Mouse (Mus musculus) neural tube, embryonic 13.5 days (tissue): Measurements from ENCODE around the gene Akr1c12. TPM values are rescaled to one million over a fixed set of nuclear protein-coding genes. Genes with fewer than 3 reads are reported as not detected.
"Not testable (repeated sequence)": the region's sequence is repeated elsewhere in the genome, so short reads cannot be mapped to it uniquely, and the experiment has no call there.

Experiments used
- ATAC-seq: fragments of 200-750 bp; cut with Nextera tagmentation; 2 replicates; pipeline ENCODE4 v1.8.0; 2017; ENCODE audit warnings: low read depth, mild to moderate bottlenecking, moderate TSS enrichment, moderate library complexity
- H3K27ac ChIP-seq: fragments of 300-500 bp; sonication (generic); replicated peaks from 2 replicates; pipeline ENCODE4 v1.5.1; 2015; ENCODE audit warnings: moderate library complexity, mild to moderate bottlenecking, inconsistent platforms
- H3K27me3 ChIP-seq: fragments of 300-500 bp; sonication (generic); 2 replicates; pipeline ENCODE4 v1.6.1; 2015; ENCODE audit warnings: mild to moderate bottlenecking, inconsistent platforms
- H3K36me3 ChIP-seq: fragments of 300-500 bp; sonication (generic); 2 replicates; pipeline ENCODE4 v1.6.1; 2015; ENCODE audit warnings: mild to moderate bottlenecking, inconsistent platforms
- H3K4me1 ChIP-seq: fragments of 300-500 bp; sonication (generic); replicated peaks from 2 replicates; pipeline ENCODE4 v1.6.1; 2015; ENCODE audit warnings: inconsistent platforms
- H3K4me2 ChIP-seq: fragments of 300-500 bp; sonication (generic); 2 replicates; pipeline ENCODE4 v1.6.1; 2015; ENCODE audit warnings: inconsistent platforms, mild to moderate bottlenecking, moderate library complexity
- H3K4me3 ChIP-seq: fragments of 300-500 bp; sonication (generic); 2 replicates; pipeline ENCODE4 v1.5.1; 2015; ENCODE audit warnings: mild to moderate bottlenecking, inconsistent platforms
- H3K9ac ChIP-seq: fragments of 300-500 bp; sonication (generic); 2 replicates; pipeline ENCODE4 v1.6.1; 2015; ENCODE audit warnings: moderate library complexity, mild to moderate bottlenecking, inconsistent platforms
- H3K9me3 ChIP-seq: fragments of 300-500 bp; sonication (generic); 2 replicates; pipeline ENCODE4 v1.6.1; 2016; ENCODE audit warnings: inconsistent platforms
- WGBS: fragments of 180-500 bp; shearing (Covaris S2); methylation state at CpG from one replicate; pipeline ENCODE4 v1.1.7; 2015; 5-methylcytosine and 5-hydroxymethylcytosine counted together
- polyA plus RNA-seq: library from polyadenylated mRNA; unstranded; fragments of >200 nt; fragmentation: Nextera tagmentation; extraction: Ambion mirVana; gene quantifications from 2 replicates; pipeline ENCODE4 v1.2.1, GENCODE M21; 2015

Akr1c12 gene
- polyA plus RNA-seq, 1 experiment from 2014 or later, result 0.24 TPM

DNA sequence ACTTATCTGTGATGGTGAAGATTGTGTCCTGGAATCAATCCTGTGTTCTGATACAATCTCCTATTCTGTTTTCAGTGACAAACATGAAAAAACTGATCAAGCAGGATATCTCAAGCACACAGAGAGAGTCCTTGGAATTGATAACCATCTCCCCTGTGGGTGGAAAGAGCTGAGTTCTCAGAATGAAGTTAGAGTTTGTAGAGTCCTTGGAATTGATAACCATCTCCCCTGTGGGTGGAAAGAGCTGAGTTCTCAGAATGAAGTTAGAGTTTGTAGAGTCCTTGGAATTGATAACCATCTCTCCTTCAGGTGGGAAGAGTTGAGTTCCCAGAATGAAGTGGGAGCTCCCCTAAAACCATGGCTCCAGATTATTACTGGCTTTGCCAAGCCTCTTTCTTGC, 22.3 kb downstream of the Akr1c12 start:
- not testable (repeated sequence) for H3K4me3 ChIP-seq, H3K36me3 ChIP-seq, H3K27me3 ChIP-seq, H3K4me2 ChIP-seq, H3K9ac ChIP-seq, ATAC-seq, H3K9me3 ChIP-seq, H3K27ac ChIP-seq, H3K4me1 ChIP-seq

DNA sequence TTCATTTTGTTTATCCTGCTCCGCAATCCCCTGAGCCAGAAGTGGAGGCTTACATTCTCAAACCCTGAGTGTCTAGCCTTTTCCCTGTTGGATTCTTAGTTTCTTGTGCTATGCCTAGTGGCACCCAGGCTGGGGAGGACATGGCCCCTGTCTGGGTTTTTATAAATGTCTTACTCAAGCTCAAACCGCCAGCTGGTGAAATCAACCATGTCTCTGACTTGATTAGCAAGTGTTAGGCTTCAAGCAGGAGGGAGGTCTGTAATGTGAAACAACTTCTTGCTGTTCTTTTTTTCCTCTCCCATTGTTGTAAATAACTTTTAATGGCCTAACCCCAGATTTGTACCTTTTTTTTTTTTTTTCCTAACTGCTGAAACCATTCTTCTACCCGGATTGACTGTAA, 29.9 kb downstream of the Akr1c12 start:
- H3K4me2 ChIP-seq, result no peak overlapping the region
- no peaks in the 10 kb centered on the region for H3K27me3 ChIP-seq
- H3K9ac ChIP-seq, result no peak overlapping the region
- WGBS, result 60% methylated on average over 3 of the region's 3 CpGs
- H3K36me3 ChIP-seq, result no peaks in the 10 kb centered on the region
- H3K27ac ChIP-seq, result no peak overlapping the region
- H3K4me3 ChIP-seq, result no peak overlapping the region
- H3K9me3 ChIP-seq, result no peaks in the 10 kb centered on the region
- no peak for ATAC-seq
- no peaks in the 10 kb centered on the region for H3K4me1 ChIP-seq

DNA sequence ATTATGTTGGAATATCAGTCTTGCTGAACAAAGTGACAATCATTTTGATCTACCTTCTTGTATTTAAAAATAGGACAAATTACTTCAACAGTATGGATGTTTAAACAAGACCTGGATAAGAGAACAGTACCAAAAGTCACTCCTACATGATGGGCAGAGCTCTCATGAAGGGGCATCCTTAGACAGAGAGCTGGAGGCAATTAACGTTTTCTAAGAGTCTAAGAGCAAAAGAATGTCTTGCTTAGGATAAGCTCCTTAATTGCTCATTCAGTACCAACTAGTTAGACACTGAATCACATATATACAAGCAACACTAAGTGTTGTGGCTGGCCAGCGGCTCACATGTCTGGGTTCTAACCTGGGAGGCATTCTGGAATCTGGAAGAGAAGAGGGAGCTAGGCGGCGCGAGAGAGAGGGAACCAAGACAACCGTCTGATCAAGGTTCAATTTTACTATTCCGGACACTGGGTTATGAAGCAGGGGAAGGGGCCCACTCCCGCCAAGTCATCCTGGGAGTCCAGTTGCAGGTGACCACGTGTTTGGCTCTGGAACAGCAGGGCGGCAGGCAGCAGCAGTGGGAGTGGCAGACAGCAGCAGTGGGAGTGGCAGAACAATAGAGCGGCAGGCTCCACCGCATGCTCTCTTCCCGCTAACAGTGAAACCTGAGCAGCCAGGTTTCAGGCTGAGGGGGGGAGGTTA, 34.2 kb downstream of the Akr1c12 start:
- no peak overlapping the region for H3K27ac ChIP-seq
- 3% methylated on average over 13 of the region's 13 CpGs for WGBS
- no peaks in the 10 kb centered on the region for H3K4me1 ChIP-seq

DNA sequence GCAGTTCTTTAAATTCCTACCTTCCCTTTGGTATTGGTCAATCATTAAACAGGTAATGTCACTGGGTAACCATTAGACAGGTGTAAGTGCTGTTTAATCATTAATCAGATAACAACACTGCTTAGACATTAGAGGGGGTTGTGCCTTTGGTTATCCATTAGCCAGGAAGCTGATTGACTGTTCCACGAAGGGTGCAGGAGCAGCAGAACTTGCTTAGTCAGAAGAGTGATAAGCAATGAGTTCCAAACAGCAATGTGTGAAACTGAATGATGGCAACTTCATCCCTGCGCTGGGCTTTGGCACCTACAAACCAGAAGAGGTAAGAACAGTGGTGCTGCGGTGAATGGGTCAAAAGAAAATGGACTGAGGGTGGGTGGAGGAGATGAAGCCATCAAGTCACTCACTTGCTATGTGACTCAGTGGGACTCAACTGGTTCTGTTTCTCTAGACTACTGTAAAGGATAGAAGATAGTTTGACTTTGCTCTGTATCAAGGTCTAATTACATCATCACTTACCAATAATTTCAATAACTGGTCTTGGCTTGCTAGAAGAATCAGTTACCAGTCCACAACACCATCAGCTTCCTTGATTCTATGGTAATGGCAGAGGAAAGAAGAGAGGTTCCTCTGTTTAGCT, 45.6 kb downstream of the Akr1c12 start:
- no peaks in the 10 kb centered on the region for H3K9me3 ChIP-seq
- no peak overlapping the region for H3K4me2 ChIP-seq
- no peak overlapping the region for H3K27ac ChIP-seq
- ATAC-seq, result no peak
- H3K9ac ChIP-seq, result no peak overlapping the region
- H3K4me3 ChIP-seq, result no peak overlapping the region
- 62% methylated on average over 3 of the region's 3 CpGs for WGBS
- H3K36me3 ChIP-seq, result no peaks in the 10 kb centered on the region
- no peaks in the 10 kb centered on the region for H3K4me1 ChIP-seq
- no peaks in the 10 kb centered on the region for H3K27me3 ChIP-seq

More for the DNA sequence above, 34.2 kb downstream of the Akr1c12 start:
- Histone ChIP-seq H3K9me3 (no peaks in the 10 kb centered on the region), H3K9ac (peak overlapping the region; percentile 70), H3K36me3 (no peaks in the 10 kb centered on the region), H3K4me2 (peak overlapping the region; percentile 62), H3K4me3 (peak overlapping the region; percentile 41), H3K27me3 (no peaks in the 10 kb centered on the region)
- peak; percentile 97 for ATAC-seq

DNA sequence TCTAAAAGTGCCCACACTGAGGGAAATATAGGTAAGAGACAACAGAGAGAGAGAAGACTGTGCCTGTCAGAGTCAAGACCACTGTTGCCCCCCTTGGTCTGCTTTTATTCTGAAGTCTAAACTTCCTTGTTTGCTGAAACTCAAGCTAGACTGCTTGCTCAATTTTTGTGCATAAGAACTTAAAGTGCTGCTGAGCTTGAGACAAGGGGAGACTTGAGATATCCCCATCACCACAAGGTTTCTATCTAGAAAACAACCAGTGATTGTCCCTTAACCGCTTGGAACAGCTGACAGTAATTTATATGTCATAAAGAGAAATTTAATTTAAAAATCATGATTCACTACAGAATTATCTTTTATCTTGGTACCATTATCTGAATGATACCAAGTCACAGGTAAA, 46.1 kb downstream of the Akr1c12 start:
- no peaks in the 10 kb centered on the region for H3K36me3 ChIP-seq
- H3K4me1 ChIP-seq, result no peaks in the 10 kb centered on the region
- ATAC-seq, result no peak
- H3K4me3 ChIP-seq, result no peak overlapping the region
- no peaks in the 10 kb centered on the region for H3K9me3 ChIP-seq
- H3K27ac ChIP-seq, result no peak overlapping the region
- 74% methylated on average over 1 of the region's 1 CpGs for WGBS
- H3K9ac ChIP-seq, result no peak overlapping the region
- H3K27me3 ChIP-seq, result no peaks in the 10 kb centered on the region
- H3K4me2 ChIP-seq, result no peak overlapping the region

DNA sequence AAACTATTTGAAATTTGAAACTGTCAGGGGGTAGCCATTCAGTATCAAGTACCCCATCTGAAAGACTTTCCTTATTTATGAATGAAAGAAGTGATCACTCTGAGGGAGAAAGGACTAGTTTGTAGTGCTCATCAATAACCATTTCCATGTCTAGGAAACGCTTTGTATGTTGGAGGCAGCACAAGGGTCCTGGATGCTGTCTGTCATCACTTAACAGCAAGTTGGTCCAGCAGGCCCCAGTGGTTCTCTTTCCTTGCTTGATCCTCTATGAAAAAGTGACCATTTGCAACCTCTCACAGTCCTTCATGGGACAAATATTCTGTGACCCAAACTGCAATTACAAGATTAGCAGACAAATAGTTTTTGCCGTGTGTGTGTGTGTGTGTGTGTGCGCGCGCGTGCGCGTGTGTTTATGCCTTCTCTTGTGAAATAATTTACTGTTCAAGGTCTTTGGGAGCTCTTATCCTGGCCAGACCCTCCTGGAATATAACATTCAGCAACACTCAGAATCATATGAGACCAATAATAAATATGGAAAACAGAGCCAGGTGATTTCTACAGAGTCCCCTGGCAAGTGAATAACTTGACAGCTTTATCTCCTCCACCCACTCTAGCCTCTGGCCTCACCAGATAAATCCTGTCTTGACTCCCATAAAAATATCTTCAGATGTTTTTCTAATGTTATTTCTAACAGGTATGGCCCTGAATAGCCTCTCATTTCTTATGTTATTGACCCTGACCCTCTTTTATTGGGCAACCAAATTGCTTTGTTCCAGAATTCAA, 48.2 kb downstream of the Akr1c12 start:
- no peak overlapping the region for H3K4me3 ChIP-seq
- no peak overlapping the region for H3K9ac ChIP-seq
- H3K4me1 ChIP-seq, result no peaks in the 10 kb centered on the region
- H3K36me3 ChIP-seq, result no peaks in the 10 kb centered on the region
- H3K9me3 ChIP-seq, result no peaks in the 10 kb centered on the region
- H3K4me2 ChIP-seq, result no peak overlapping the region
- H3K27me3 ChIP-seq, result no peaks in the 10 kb centered on the region
- H3K27ac ChIP-seq, result no peak overlapping the region
- WGBS, result 90% methylated on average over 8 of the region's 8 CpGs
- ATAC-seq, result no peak

DNA sequence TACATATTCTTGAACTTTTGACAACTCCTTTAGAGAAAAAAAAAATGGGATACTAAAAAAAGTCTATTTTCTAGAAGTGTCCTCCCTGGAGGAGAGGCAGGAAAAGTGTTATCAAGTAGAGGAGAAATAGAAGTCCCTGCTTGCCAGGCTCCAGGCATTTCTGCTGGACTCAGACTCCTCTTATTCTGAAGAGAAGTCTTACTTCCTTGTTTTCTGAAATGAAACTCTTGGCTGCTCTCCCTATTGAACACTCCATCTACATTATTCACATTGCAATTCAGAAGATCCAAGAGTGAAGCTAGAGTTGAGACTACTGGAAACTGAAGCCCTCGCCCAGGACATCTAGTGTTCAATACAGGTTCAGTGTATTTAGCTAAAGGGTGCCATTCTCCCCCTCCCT, 50.8 kb downstream of the Akr1c12 start, which contains the start of gene Akr1c19:
Gene Akr1c19, plus strand, starts transcription at position 260 of the 400 bp plus-strand sequence.
- ATAC-seq, result no peak
- Histone ChIP-seq H3K9me3 (no peaks in the 10 kb centered on the region), H3K27me3 (no peaks in the 10 kb centered on the region), H3K27ac (no peak within 1 kb of the TSS), H3K36me3 (no peaks in the 10 kb centered on the region), H3K9ac (no peak within 1 kb of the TSS), H3K4me2 (no peak within 1 kb of the TSS), H3K4me1 (no peaks in the 10 kb centered on the region), H3K4me3 (no peak within 1 kb of the TSS)
- WGBS, result 61% methylated on average over 1 of the region's 1 CpGs

Other genes starting within 250 kb of the Akr1c12 start
- 0.79 and 0.88 TPM in 2 replicates for gene Akr1c14, start 230.4 kb downstream of the Akr1c12 start, polyA plus RNA-seq
- not detected in 2 replicates for gene Akr1c18, start 128.8 kb downstream of the Akr1c12 start, polyA plus RNA-seq
- gene Akr1c13, start 88.3 kb downstream of the Akr1c12 start, polyA plus RNA-seq, result 6.5 and 9.0 TPM in 2 replicates
- gene Akr1c19, start 50.7 kb downstream of the Akr1c12 start, polyA plus RNA-seq, result 4.1 and 4.2 TPM in 2 replicates
- not detected in 2 replicates for gene Akr1c6, start 154.9 kb upstream of the Akr1c12 start, polyA plus RNA-seq
- gene Akr1c20, start 243.9 kb upstream of the Akr1c12 start, polyA plus RNA-seq, result not detected in 2 replicates